9 mouse cellular contexts compared by ENCODE assay signal in genomic region chr6:39848766-39849165, GRCm38 (mm10). TPM values are rescaled to one million over a fixed set of nuclear protein-coding genes. Genes with fewer than 3 reads are reported as not detected.
DNase-seq lines count a peak whose midpoint lies in the region; ATAC-seq and TF ChIP-seq lines count a peak whose summit lies in the region.
"Had no signal": no experiment of that assay in that cellular context is flagged by ENCODE, and none has a peak within 500 bp of the region (broad histone marks: within the 10 kb centered on the region; RNA-seq: fewer than 3 reads in every experiment).

No protein-coding gene starts in this region.

- no peak overlapping the region for H3K4me3 ChIP-seq in kidney, embryonic 16.5 days (ENCODE audit: low read length)
- no peak overlapping the region for H3K4me3 ChIP-seq in ES-Bruce4 (ENCODE audit: low read depth, low read length)
- H3K4me3 ChIP-seq: midbrain, embryonic 12.5 days had no signal

- no peak overlapping the region for H3K9ac ChIP-seq in kidney, embryonic 16.5 days (replicated peaks; ENCODE audit: low read length)
- H3K9ac ChIP-seq in ES-Bruce4 (ENCODE audit: low read depth, poor library complexity, severe bottlenecking) = no peak overlapping the region
- H3K9ac ChIP-seq: midbrain, embryonic 12.5 days had no signal

- H3K27me3 ChIP-seq in kidney, embryonic 16.5 days (ENCODE audit: insufficient read depth, low read length) = no peaks in the 10 kb centered on the region
- H3K27me3 ChIP-seq in ES-Bruce4 (ENCODE audit: control insufficient read depth, insufficient read depth, low read length, poor library complexity, severe bottlenecking) = no peaks in the 10 kb centered on the region
- H3K27me3 ChIP-seq: midbrain, embryonic 12.5 days had no signal

- no peak overlapping the region for H3K4me2 ChIP-seq in kidney, embryonic 16.5 days (replicated peaks; ENCODE audit: low read depth, low read length)
- H3K4me2 ChIP-seq: midbrain, embryonic 12.5 days had no signal

- 42% methylated on average over 7 of the region's 7 CpGs for WGBS in kidney, embryonic 16.5 days

- no peak for DNase-seq in kidney, postnatal 25 days
- peak; percentile 45 for DNase-seq in 3T3-L1 (ENCODE audit: low read depth, low spot score)
- peak; percentile 11 for DNase-seq in embryo, embryonic 11 days
- DNase-seq in frontal cortex, postnatal 25 days (ENCODE audit: low spot score in 2 of 2) = no peak
- no peak for DNase-seq in heart, adult 8-10 months (ENCODE audit: low spot score)

- no peaks in the 10 kb centered on the region for H3K36me3 ChIP-seq in kidney, embryonic 16.5 days (ENCODE audit: insufficient read depth, low read length)
- H3K36me3 ChIP-seq in ES-Bruce4 (ENCODE audit: control insufficient read depth, insufficient read depth, low read length, poor library complexity, severe bottlenecking) = no peaks in the 10 kb centered on the region
- H3K36me3 ChIP-seq: midbrain, embryonic 12.5 days had no signal

- no peak for TF ChIP-seq EP300 in ES-Bruce4 (IDR thresholded peaks at IDR 0.05; ENCODE audit: insufficient read depth, low read depth, low read length)

- peak; percentile 77 for TF ChIP-seq CTCF in ES-Bruce4 (IDR thresholded peaks at IDR 0.05; ENCODE audit: low read depth, low read length)

- TF ChIP-seq POLR2A in ES-Bruce4 (IDR thresholded peaks at IDR 0.05; ENCODE audit: insufficient read depth, low read length) = no peak

- H3K9me3 ChIP-seq in kidney, embryonic 16.5 days (ENCODE audit: low read length) = no peaks in the 10 kb centered on the region
- H3K9me3 ChIP-seq in ES-Bruce4 (replicated peaks; ENCODE audit: control insufficient read depth, insufficient read depth, low read length, poor library complexity, severe bottlenecking) = no peaks in the 10 kb centered on the region
- H3K9me3 ChIP-seq: midbrain, embryonic 12.5 days had no signal

- no peaks in the 10 kb centered on the region for H3K4me1 ChIP-seq in kidney, embryonic 16.5 days (ENCODE audit: insufficient read depth, low read length)
- no peaks in the 10 kb centered on the region for H3K4me1 ChIP-seq in ES-Bruce4 (ENCODE audit: control insufficient read depth, insufficient read depth, low read length)
- H3K4me1 ChIP-seq: midbrain, embryonic 12.5 days had no signal

- H3K27ac ChIP-seq in kidney, embryonic 16.5 days (ENCODE audit: low read length) = no peak overlapping the region
- H3K27ac ChIP-seq in ES-Bruce4 (ENCODE audit: insufficient read depth, low read length) = no peak overlapping the region
- H3K27ac ChIP-seq: midbrain, embryonic 12.5 days had no signal

- ATAC-seq in kidney, embryonic 16.5 days (ENCODE audit: low FRiP score, low TSS enrichment) = peak; percentile 42; the same call in 1 of the 2 replicates
- no peak for ATAC-seq in inflammation-experienced regulatory T-cells, adult 6 months

RNA-seq across cellular contexts. Expression of gene Tmem178b, which starts 24.3 kb away (rescaled TPM):
- polyA plus RNA-seq in kidney, embryonic 16.5 days (2015; fragmentation: Nextera tagmentation; extraction: Ambion mirVana) = 0.07 and 0.08 TPM in 2 replicates
- polyA plus RNA-seq in ES-Bruce4 (2011; ENCODE audit: insufficient read depth, insufficient read length, low read depth, missing spikeins) = 0.34 and 0.41 TPM in 2 replicates
- not detected for polyA plus RNA-seq in inflammation-experienced regulatory T-cells, adult 6 months (2017; shearing (Covaris generic))
- 1 to 10 TPM in 3 of 4 experiments, under 1 TPM in 1; 0.69 to 1.6 (median 1.1) TPM for total RNA-seq in heart, adult 8-10 months (2022)

RNA-seq across cellular contexts. Expression of gene Mrps33, which starts 38.0 kb away (rescaled TPM):
- polyA plus RNA-seq in kidney, embryonic 16.5 days (2015; fragmentation: Nextera tagmentation; extraction: Ambion mirVana) = 158 and 166 TPM in 2 replicates
- polyA plus RNA-seq in ES-Bruce4 (2011; ENCODE audit: insufficient read depth, insufficient read length, low read depth, missing spikeins) = 100 and 108 TPM in 2 replicates
- polyA plus RNA-seq in inflammation-experienced regulatory T-cells, adult 6 months (2017; shearing (Covaris generic)) = 100 to 1,000 TPM; 158 to 249 (median 247) TPM
- 100 to 1,000 TPM in 3 of 4 experiments, 10 to 100 TPM in 1; 91.8 to 121 (median 111) TPM for total RNA-seq in heart, adult 8-10 months (2022)

Comparison
In these comparisons a context has a peak if more than half of its experiments do, and no peak if none do; other contexts are left out.
1. DNase-seq: peak in 3T3-L1 (single experiment) and embryo, embryonic 11 days (single experiment); none in kidney, postnatal 25 days (0 of 2), frontal cortex, postnatal 25 days (0 of 2) and heart, adult 8-10 months (single experiment).